Mouse (Mus musculus): ENCODE results near the gene Cbx8.

- TF ChIP-seq CTCF (IDR thresholded peaks at IDR 0.05; ENCODE audit: low read depth) (no peak), EP300 (IDR thresholded peaks at IDR 0.05; ENCODE audit: low read depth) (no peak)
Measured at GRCm38 (mm10) chr11:119072986-119073385, 32.2 kb upstream of the Cbx8 start.
